Mouse (Mus musculus): ENCODE measurements around the gene Sla2. TPM values are rescaled to one million over a fixed set of nuclear protein-coding genes. Genes with fewer than 3 reads are reported as not detected.
"Not testable (repeated sequence)": the region's sequence is repeated elsewhere in the genome, so short reads cannot be mapped to it uniquely, and the experiment has no call there.

Sla2 gene
- polyA plus RNA-seq, 1 experiment from 2014 or later: 0.41 TPM

DNA sequence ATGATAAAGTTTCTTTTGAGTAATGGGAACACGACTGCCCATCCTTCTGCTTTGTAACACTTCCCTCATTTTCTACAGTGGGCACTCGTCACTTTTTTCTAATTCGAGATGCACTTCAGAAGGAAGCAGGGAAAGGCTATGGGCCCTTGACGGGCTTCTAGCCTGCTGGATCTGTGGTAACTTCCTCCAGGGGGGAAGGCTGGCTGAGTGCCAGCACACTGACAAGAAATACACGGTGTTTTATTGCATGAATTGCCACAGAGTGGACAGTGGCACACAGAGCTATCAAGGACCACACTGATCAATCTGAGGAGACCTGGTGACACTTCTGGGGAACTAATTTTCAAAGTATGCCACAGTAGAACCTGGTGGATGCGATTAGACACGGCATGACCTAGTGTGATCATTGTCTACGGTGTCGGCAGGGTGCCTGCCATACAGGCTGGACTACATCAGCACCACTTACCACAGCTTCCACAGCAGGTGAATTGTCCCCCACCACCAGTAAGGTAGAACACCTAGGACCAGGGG is 9.5 kb upstream of the Sla2 start:
- WGBS: 68% methylated on average over 9 of the region's 9 CpGs
- Histone ChIP-seq H3K9me3 (replicated peaks; ENCODE audit: control insufficient read depth, low read length) (no peaks in the 10 kb centered on the region), H3K27me3 (ENCODE audit: control insufficient read depth, insufficient read depth, low read length) (no peaks in the 10 kb centered on the region), H3K36me3 (ENCODE audit: control insufficient read depth, insufficient read depth, low read length) (no peaks in the 10 kb centered on the region), H3K4me3 (replicated peaks; ENCODE audit: low read length) (no peak overlapping the region), H3K4me1 (ENCODE audit: control insufficient read depth, insufficient read depth, low read length) (no peaks in the 10 kb centered on the region), H3K27ac (ENCODE audit: low read length) (no peak overlapping the region), H3K4me2 (ENCODE audit: low read depth, low read length) (no peak overlapping the region), H3K9ac (ENCODE audit: low read length) (no peak overlapping the region)
- no peak for ATAC-seq (ENCODE audit: insufficient read depth, low FRiP score)

DNA sequence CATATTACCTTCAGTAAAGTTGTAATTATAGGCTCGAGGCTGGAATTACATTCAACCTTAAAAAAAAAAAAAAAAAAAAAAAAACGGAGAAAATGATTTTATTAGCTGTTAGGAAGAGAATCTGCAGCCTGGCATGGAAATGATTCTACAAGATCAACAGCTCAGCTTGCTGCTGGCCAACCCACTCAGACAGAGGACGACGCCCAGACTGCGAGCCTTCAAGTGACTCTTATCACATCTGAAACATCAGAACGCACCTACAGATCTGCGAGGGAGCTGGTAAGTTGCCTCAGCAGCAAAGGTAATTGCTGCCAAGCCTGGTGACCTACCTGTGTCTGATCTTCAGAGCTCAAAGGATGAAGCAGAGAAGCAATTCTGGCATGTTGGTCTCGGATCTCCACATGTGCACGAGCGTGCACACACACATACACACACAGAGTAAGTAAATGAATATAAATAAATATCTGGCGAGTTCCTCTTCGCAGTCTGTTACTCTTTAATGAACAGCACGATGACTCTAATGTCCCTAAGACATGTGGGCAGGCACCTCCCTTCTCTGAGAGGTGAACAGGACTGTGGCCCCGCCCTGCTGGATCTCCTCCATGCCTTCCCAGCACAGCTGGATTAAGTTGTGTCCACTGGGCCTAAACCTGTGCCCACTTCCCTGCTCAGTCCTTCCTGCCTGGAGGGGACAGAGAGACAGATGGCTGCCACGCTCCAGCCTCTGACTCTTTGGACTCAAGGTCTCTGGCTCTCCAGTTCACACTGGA is 7.7 kb upstream of the Sla2 start:
- no peaks in the 10 kb centered on the region for H3K9me3 ChIP-seq (replicated peaks; ENCODE audit: control insufficient read depth, low read length)

DNA sequence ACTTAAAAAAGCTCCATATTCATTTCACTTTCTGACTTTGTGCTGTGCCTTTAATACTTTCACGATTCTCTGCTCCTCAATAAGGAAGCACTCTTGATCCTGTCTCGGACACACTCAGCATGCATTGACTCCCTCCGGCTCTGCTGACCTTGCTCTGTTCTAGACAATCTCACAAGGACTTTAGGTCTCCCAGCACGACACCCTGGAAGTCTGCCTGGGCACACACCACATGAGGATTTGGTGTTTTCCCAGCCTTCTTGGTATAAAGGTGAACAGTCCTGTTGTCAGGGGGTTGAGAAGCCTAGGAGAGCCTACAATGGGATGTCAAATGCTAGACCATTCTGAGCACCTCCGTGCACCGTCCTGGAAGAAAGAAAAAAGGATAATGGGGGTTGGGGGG is 5.8 kb upstream of the Sla2 start:
- no peak for ATAC-seq (ENCODE audit: insufficient read depth, low FRiP score)
- H3K9ac ChIP-seq (ENCODE audit: low read length): no peak overlapping the region
- H3K4me1 ChIP-seq (ENCODE audit: control insufficient read depth, insufficient read depth, low read length): no peaks in the 10 kb centered on the region
- no peaks in the 10 kb centered on the region for H3K27me3 ChIP-seq (ENCODE audit: control insufficient read depth, insufficient read depth, low read length)
- H3K4me3 ChIP-seq (replicated peaks; ENCODE audit: low read length): no peak overlapping the region
- no peak overlapping the region for H3K4me2 ChIP-seq (ENCODE audit: low read depth, low read length)
- no peaks in the 10 kb centered on the region for H3K9me3 ChIP-seq (replicated peaks; ENCODE audit: control insufficient read depth, low read length)
- WGBS: 69% methylated on average over 6 of the region's 6 CpGs
- H3K27ac ChIP-seq (ENCODE audit: low read length): no peak overlapping the region
- no peaks in the 10 kb centered on the region for H3K36me3 ChIP-seq (ENCODE audit: control insufficient read depth, insufficient read depth, low read length)

More for the DNA sequence above, 7.7 kb upstream of the Sla2 start:
- H3K27ac ChIP-seq (ENCODE audit: low read length): no peak overlapping the region
- WGBS: 66% methylated on average over 15 of the region's 15 CpGs
- no peak overlapping the region for H3K9ac ChIP-seq (ENCODE audit: low read length)
- H3K4me3 ChIP-seq (replicated peaks; ENCODE audit: low read length): no peak overlapping the region
- no peaks in the 10 kb centered on the region for H3K36me3 ChIP-seq (ENCODE audit: control insufficient read depth, insufficient read depth, low read length)
- no peak for ATAC-seq (ENCODE audit: insufficient read depth, low FRiP score)
- no peak overlapping the region for H3K4me2 ChIP-seq (ENCODE audit: low read depth, low read length)
- no peaks in the 10 kb centered on the region for H3K4me1 ChIP-seq (ENCODE audit: control insufficient read depth, insufficient read depth, low read length)
- H3K27me3 ChIP-seq (ENCODE audit: control insufficient read depth, insufficient read depth, low read length): no peaks in the 10 kb centered on the region

DNA sequence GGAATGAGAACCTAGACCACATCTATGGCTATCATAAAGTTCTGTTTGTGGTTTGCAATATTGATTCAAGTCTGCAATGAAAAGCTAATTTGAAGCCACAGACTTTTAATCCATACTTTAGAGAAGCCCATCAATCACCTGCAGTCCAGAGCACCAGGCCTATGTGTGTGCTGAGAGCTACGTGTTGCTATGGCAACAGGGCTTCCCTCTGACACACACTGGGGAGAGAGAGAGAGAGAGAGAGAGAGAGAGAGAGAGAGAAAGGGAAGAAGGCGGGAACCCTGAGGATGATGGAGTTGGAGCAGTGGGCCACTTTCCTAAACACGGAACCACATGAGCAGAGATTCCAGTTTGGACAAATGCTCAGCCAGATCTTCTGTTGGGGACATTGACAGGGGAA is 5.2 kb upstream of the Sla2 start:
- H3K9me3 ChIP-seq (replicated peaks; ENCODE audit: control insufficient read depth, low read length): no peaks in the 10 kb centered on the region
- WGBS: 20% methylated on average over 3 of the region's 3 CpGs
- H3K4me3 ChIP-seq (replicated peaks; ENCODE audit: low read length): no peak overlapping the region
- H3K36me3 ChIP-seq (ENCODE audit: control insufficient read depth, insufficient read depth, low read length): no peaks in the 10 kb centered on the region
- no peak overlapping the region for H3K9ac ChIP-seq (ENCODE audit: low read length)
- no peaks in the 10 kb centered on the region for H3K27me3 ChIP-seq (ENCODE audit: control insufficient read depth, insufficient read depth, low read length)
- no peak overlapping the region for H3K27ac ChIP-seq (ENCODE audit: low read length)
- no peak overlapping the region for H3K4me2 ChIP-seq (ENCODE audit: low read depth, low read length)
- no peak for ATAC-seq (ENCODE audit: insufficient read depth, low FRiP score)
- no peaks in the 10 kb centered on the region for H3K4me1 ChIP-seq (ENCODE audit: control insufficient read depth, insufficient read depth, low read length)

DNA sequence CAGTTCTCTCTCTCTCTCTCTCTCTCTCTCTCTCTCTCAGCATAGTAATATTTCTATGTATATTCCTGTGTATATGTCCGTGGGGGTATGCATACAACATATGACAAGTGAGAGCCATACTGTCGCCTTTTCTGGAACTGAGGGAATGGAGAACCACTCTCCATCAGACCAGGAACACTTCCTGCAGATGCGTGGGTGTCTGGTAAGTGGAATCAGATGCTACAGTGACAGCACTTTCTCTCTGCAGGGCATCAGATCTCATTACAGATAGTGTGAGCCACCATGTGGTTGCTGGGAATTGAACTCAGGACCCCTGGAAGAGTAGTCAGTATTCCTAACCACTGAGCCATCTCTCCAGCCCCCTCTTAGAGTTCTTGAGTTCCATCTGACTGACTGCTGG is 1.5 kb upstream of the Sla2 start:
- Histone ChIP-seq H3K9ac (ENCODE audit: low read length) (no peak overlapping the region), H3K9me3 (replicated peaks; ENCODE audit: control insufficient read depth, low read length) (no peaks in the 10 kb centered on the region), H3K4me2 (ENCODE audit: low read depth, low read length) (no peak overlapping the region), H3K4me1 (ENCODE audit: control insufficient read depth, insufficient read depth, low read length) (no peaks in the 10 kb centered on the region), H3K27ac (ENCODE audit: low read length) (no peak overlapping the region), H3K36me3 (ENCODE audit: control insufficient read depth, insufficient read depth, low read length) (no peaks in the 10 kb centered on the region), H3K27me3 (ENCODE audit: control insufficient read depth, insufficient read depth, low read length) (no peaks in the 10 kb centered on the region), H3K4me3 (replicated peaks; ENCODE audit: low read length) (no peak overlapping the region)
- 64% methylated on average over 3 of the region's 3 CpGs for WGBS
- no peak for ATAC-seq (ENCODE audit: insufficient read depth, low FRiP score)

DNA sequence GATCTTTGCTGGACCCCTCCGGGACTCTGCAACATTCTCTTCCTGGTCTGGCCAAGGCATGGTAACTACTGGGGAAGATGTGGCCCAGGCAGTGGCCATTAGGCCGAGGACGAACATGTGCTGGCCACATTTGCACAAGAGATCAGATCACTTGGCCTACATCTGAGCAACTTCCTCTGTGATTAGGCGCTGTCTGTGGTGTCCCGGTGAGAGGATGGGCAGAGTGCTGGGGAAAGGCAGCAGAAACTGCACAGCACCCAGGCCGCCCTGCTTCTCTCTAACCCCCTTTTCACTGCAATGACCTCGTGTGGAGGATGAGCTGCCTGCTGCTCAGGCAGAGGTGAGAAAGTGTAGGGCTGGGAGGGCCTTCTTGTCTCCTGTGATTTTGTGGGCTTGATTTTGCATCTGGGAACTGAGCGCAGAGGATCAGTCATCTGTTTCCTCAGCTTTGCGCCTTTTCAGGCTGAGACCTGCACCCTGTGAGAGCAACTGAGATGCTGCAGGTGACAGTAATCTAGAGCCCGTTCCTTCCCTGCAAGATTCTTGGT is 834 bp downstream of the Sla2 start:
- no peaks in the 10 kb centered on the region for H3K4me1 ChIP-seq (ENCODE audit: control insufficient read depth, insufficient read depth, low read length)
- H3K36me3 ChIP-seq (ENCODE audit: control insufficient read depth, insufficient read depth, low read length): no peaks in the 10 kb centered on the region
- H3K4me2 ChIP-seq (ENCODE audit: low read depth, low read length): no peak overlapping the region
- H3K9me3 ChIP-seq (replicated peaks; ENCODE audit: control insufficient read depth, low read length): no peaks in the 10 kb centered on the region
- no peak for ATAC-seq (ENCODE audit: insufficient read depth, low FRiP score)
- no peak overlapping the region for H3K27ac ChIP-seq (ENCODE audit: low read length)
- H3K4me3 ChIP-seq (replicated peaks; ENCODE audit: low read length): no peak overlapping the region
- H3K27me3 ChIP-seq (ENCODE audit: control insufficient read depth, insufficient read depth, low read length): no peaks in the 10 kb centered on the region
- H3K9ac ChIP-seq (ENCODE audit: low read length): no peak overlapping the region
- WGBS: 80% methylated on average over 10 of the region's 10 CpGs

DNA sequence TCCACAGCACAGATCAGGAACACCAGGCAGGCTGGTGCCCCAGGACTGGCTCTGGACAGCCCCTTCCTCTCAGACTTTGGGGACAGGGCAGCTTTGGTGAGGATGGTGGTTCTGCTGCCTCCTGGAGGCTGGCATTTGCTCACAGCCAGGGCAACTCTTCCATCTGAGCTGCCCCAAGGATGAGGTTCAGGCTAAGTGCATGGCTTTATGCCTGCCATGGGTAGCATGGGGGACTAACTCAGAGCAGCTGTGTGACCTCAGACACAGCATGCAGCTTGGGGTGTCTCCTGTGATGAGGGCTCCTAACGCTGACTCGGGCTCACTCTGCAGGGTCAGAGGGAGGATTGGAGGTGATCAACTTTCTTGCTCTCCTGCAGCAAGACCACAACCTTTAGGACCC is 1.3 kb downstream of the Sla2 start:
- H3K4me2 ChIP-seq (ENCODE audit: low read depth, low read length); ATAC-seq (ENCODE audit: insufficient read depth, low FRiP score); H3K27ac ChIP-seq (ENCODE audit: low read length); H3K9me3 ChIP-seq (replicated peaks; ENCODE audit: control insufficient read depth, low read length); H3K4me1 ChIP-seq (ENCODE audit: control insufficient read depth, insufficient read depth, low read length); H3K9ac ChIP-seq (ENCODE audit: low read length); H3K4me3 ChIP-seq (replicated peaks; ENCODE audit: low read length); H3K36me3 ChIP-seq (ENCODE audit: control insufficient read depth, insufficient read depth, low read length); H3K27me3 ChIP-seq (ENCODE audit: control insufficient read depth, insufficient read depth, low read length): not testable (repeated sequence)
- WGBS: 92% methylated on average over 2 of the region's 2 CpGs

DNA sequence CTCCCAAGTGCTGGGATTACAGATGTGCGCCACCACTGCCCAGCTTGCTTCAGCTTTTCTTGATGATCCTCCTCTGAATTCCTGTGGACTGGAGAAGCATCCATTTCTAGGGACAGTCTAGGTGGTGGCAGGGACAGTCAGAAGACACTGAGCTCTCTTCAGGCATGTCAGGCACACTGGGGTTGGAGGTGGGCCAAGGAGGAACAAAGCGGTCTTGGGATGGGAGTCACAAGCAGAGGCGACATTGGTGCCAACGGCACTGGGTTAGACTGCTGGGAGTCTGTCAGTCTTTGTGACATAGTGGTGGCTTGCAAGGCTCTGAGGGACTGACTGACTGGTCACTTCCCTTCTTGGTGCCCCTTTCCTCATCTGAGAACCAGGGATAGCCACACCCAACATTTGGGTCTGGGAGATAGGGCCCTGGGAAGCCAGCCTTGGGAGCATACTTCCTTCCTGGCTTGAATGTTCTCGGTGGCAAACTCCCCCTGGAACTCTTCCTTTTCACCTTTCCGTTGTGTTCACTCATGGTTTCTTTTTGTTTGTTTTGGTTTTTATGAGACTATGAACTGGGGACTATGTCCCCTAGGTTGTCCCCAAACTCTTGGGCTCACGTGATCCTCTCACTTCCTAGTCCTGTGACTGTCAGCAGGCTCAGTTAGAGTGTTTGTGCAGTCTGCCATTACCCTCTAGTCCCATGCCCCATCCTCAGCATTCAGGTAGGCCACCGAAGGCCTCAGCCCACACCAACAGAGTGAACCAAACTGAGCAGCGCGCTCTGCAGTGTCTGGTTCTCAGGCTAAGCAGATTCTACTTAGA is 2.4 kb downstream of the Sla2 start:
- no peak overlapping the region for H3K4me3 ChIP-seq (replicated peaks; ENCODE audit: low read length)
- no peaks in the 10 kb centered on the region for H3K36me3 ChIP-seq (ENCODE audit: control insufficient read depth, insufficient read depth, low read length)
- H3K9me3 ChIP-seq (replicated peaks; ENCODE audit: control insufficient read depth, low read length): no peaks in the 10 kb centered on the region
- no peak overlapping the region for H3K27ac ChIP-seq (ENCODE audit: low read length)
- H3K27me3 ChIP-seq (ENCODE audit: control insufficient read depth, insufficient read depth, low read length): no peaks in the 10 kb centered on the region
- no peak for ATAC-seq (ENCODE audit: insufficient read depth, low FRiP score)
- H3K9ac ChIP-seq (ENCODE audit: low read length): no peak overlapping the region
- no peak overlapping the region for H3K4me2 ChIP-seq (ENCODE audit: low read depth, low read length)
- H3K4me1 ChIP-seq (ENCODE audit: control insufficient read depth, insufficient read depth, low read length): no peaks in the 10 kb centered on the region
- WGBS: 87% methylated on average over 10 of the region's 10 CpGs

DNA sequence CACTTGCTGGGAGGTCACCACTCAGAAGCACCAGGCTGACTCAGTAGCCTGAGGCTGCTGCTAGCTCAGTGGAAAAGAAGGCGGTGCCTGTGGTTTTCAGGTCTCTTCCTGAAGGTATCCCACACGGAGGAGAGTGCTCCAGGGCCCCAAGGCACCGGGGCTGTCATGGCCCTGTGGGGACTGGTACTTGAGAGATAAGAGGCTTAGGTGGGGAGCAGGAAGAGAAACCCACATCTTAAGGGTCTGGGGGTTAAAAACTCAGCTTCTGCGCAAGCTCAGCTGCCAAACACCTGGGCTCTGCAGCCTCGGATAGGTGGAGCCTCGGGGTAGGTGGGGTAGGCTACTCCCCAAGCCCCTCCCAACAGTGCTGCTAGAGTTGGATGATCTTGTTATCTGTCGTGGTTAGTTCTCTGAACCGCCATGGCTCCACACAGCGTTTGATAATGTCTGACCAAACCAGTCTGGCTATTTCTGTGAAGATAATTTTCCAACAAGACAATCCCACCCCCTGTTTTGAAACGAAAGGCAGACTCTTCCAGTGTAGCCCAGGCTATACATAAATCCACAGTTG is 4.5 kb downstream of the Sla2 start:
- Histone ChIP-seq H3K36me3 (ENCODE audit: control insufficient read depth, insufficient read depth, low read length) (no peaks in the 10 kb centered on the region), H3K4me1 (ENCODE audit: control insufficient read depth, insufficient read depth, low read length) (no peaks in the 10 kb centered on the region), H3K4me3 (replicated peaks; ENCODE audit: low read length) (no peak overlapping the region), H3K27me3 (ENCODE audit: control insufficient read depth, insufficient read depth, low read length) (no peaks in the 10 kb centered on the region), H3K27ac (ENCODE audit: low read length) (no peak overlapping the region), H3K9ac (ENCODE audit: low read length) (no peak overlapping the region), H3K4me2 (ENCODE audit: low read depth, low read length) (no peak overlapping the region), H3K9me3 (replicated peaks; ENCODE audit: control insufficient read depth, low read length) (no peaks in the 10 kb centered on the region)
- WGBS: 31% methylated on average over 10 of the region's 10 CpGs
- ATAC-seq (ENCODE audit: insufficient read depth, low FRiP score): no peak
